Mouse (Mus musculus) kidney, embryonic 14.5 days (tissue): Measurements from ENCODE around the gene Ntmt1. TPM values are rescaled to one million over a fixed set of nuclear protein-coding genes. Genes with fewer than 3 reads are reported as not detected.
A peak's percentile ranks its signal among the peaks of the same experiment; 100 is the strongest.

Experiments used
- ATAC-seq: fragments of 200-750 bp; cut with Nextera tagmentation; 2 replicates; pipeline ENCODE4 v1.8.0; 2017; ENCODE audit warnings: moderate number of reproducible peaks, mild to moderate bottlenecking, moderate TSS enrichment, moderate library complexity; ENCODE audit not compliant: low FRiP score, low TSS enrichment
- H3K27ac ChIP-seq: fragments of 300-500 bp; sonication (generic); 2 replicates; pipeline ENCODE4 v1.5.1; 2014; ENCODE audit warnings: low read depth, mild to moderate bottlenecking, low read length, moderate library complexity, mixed read lengths
- H3K27me3 ChIP-seq: fragments of 300-500 bp; sonication (generic); 2 replicates; pipeline ENCODE4 v1.6.1; 2014; ENCODE audit warnings: mild to moderate bottlenecking, low read length; ENCODE audit not compliant: control insufficient read depth, insufficient read depth
- H3K36me3 ChIP-seq: fragments of 300-500 bp; sonication (generic); 2 replicates; pipeline ENCODE4 v1.6.1; 2014; ENCODE audit warnings: low read length, mixed read lengths; ENCODE audit not compliant: control insufficient read depth, insufficient read depth
- H3K4me1 ChIP-seq: fragments of 300-500 bp; sonication (generic); 2 replicates; pipeline ENCODE4 v1.6.1; 2014; ENCODE audit warnings: low read length, mixed read lengths; ENCODE audit not compliant: control insufficient read depth, insufficient read depth
- H3K4me2 ChIP-seq: fragments of 300-500 bp; sonication (generic); replicated peaks from 2 replicates; pipeline ENCODE4 v1.6.1; 2014; ENCODE audit warnings: low read depth, mild to moderate bottlenecking, low read length
- H3K4me3 ChIP-seq: fragments of 300-500 bp; sonication (generic); 2 replicates; pipeline ENCODE4 v1.5.1; 2014; ENCODE audit warnings: mild to moderate bottlenecking, low read length
- H3K9ac ChIP-seq: fragments of 300-500 bp; sonication (generic); 2 replicates; pipeline ENCODE4 v1.6.1; 2014; ENCODE audit warnings: low read depth, mild to moderate bottlenecking, low read length, moderate library complexity
- H3K9me3 ChIP-seq: fragments of 300-500 bp; sonication (generic); 2 replicates; pipeline ENCODE4 v1.6.1; 2016; ENCODE audit warnings: low read length; ENCODE audit not compliant: control insufficient read depth
- WGBS: fragments of 180-500 bp; shearing (Covaris S2); extraction: QIAGEN DNeasy Blood & Tissue Kit; methylation state at CpG from one replicate; pipeline ENCODE4 v1.1.7; 2014; 5-methylcytosine and 5-hydroxymethylcytosine counted together
- polyA plus RNA-seq: library from polyadenylated mRNA; unstranded; fragments of >200 nt; fragmentation: Nextera tagmentation; extraction: Ambion mirVana; gene quantifications from 2 replicates; pipeline ENCODE4 v1.2.1, GENCODE M21; 2014

The Ntmt1 gene
- polyA plus RNA-seq, 1 experiment from 2014 or later = 95.6 TPM

DNA sequence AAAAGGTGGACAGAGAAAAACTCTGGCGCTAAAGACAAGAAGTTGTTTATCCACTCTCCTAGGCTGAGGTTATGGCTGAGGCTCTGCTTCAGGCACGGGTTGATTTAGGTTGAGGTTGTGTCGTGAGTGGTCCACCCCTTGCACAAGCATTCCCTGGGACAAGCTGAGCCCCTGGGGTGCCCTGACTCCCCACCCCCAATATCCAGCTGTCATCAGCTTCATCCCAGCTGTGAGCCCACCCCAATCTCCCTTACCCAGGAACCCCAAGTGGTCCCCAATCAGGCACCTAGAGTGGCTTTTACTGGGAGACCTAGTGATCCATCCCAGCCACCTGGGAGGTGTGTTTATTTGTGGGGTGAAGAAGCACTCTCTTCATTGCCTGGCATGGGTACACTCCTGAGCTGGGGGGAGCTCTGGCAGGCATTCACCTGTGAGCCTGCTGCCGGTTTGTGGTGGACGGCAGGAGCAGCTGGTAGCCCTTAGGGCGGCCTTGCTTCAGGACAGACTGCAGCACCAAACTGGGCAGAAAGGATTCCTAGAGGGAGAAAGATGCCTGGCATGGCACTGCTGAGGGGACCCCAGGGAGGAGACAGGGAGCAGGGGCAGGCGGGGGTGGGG lies 12.2 kb upstream of the Ntmt1 start:
- ATAC-seq = no peak
- 65% methylated on average over 6 of the region's 7 CpGs for WGBS

DNA sequence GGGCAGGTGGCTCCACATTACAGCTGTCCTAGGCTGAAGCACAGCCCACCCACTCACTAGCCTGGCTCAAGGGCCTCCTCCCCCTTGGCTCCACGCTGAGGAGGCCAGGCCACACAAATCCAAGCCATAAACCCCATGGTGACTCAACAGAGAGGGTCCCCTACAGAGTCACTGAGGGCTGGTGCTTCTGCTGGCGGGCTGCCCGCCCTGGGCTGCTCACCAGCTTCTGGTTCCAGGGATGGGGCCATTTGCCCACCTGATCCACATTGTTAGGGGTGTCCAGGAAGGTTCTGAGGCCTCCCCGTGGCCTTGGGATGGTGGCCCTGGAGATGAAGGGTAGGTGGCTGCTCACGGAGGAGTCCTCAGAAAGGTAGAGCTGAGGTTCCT lies 11.7 kb upstream of the Ntmt1 start:
- no peaks in the 10 kb centered on the region for H3K9me3 ChIP-seq
- ATAC-seq = no peak
- H3K27ac ChIP-seq = peak overlapping the region; percentile 14; the same call in 1 of the 2 replicates
- H3K36me3 ChIP-seq = no peaks in the 10 kb centered on the region
- peaks cover 22% of the 10 kb centered on the region for H3K4me1 ChIP-seq
- H3K9ac ChIP-seq = 0 out of 2 replicates have a peak overlapping the region, but pooled peaks have one; percentile 3
- H3K4me2 ChIP-seq = peak overlapping the region; percentile 34; the same call in 1 of the 2 replicates
- no peaks in the 10 kb centered on the region for H3K27me3 ChIP-seq
- 0 out of 2 replicates have a peak overlapping the region, but pooled peaks have one; percentile 16 for H3K4me3 ChIP-seq
- WGBS = 68% methylated on average over 5 of the region's 5 CpGs

More for the DNA sequence above, 12.2 kb upstream of the Ntmt1 start:
- Histone ChIP-seq H3K4me1 (peaks cover 20% of the 10 kb centered on the region), H3K36me3 (no peaks in the 10 kb centered on the region), H3K27ac (peak overlapping the region; percentile 6; the same call in 1 of the 2 replicates), H3K9ac (0 out of 2 replicates have a peak overlapping the region, but pooled peaks have one; percentile 3), H3K4me2 (peak overlapping the region; percentile 45), H3K4me3 (no peak overlapping the region), H3K27me3 (no peaks in the 10 kb centered on the region), H3K9me3 (no peaks in the 10 kb centered on the region)

DNA sequence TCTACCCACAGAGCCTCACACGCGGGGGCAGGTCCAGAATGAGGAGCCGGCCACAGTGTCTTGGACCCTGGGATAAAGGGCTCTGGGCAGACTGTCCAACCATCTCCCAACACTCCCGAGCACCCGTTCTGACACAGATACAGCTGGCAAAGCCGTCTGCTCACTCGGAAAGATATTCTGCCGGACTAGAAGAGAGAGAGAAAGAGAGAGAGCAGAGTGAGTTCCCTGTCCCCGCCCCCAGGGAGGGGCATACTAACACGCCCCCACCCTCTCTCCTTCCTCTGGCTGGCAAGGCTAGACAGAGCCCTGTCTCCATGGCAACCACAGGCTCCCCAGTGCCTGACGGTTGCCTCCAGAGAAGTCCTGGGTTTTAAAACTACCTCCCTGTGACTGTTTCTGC lies 11.2 kb upstream of the Ntmt1 start:
- Histone ChIP-seq H3K27me3 (no peaks in the 10 kb centered on the region), H3K27ac (peak overlapping the region; percentile 14; the same call in 1 of the 2 replicates), H3K9me3 (no peaks in the 10 kb centered on the region), H3K4me1 (peaks cover 26% of the 10 kb centered on the region), H3K9ac (0 out of 2 replicates have a peak overlapping the region, but pooled peaks have one; percentile 3), H3K4me3 (peak overlapping the region; percentile 16; the same call in 1 of the 2 replicates), H3K36me3 (no peaks in the 10 kb centered on the region), H3K4me2 (peak overlapping the region; percentile 34)
- WGBS = 5% methylated on average over 11 of the region's 11 CpGs
- peak; percentile 44; the same call in 1 of the 2 replicates for ATAC-seq

DNA sequence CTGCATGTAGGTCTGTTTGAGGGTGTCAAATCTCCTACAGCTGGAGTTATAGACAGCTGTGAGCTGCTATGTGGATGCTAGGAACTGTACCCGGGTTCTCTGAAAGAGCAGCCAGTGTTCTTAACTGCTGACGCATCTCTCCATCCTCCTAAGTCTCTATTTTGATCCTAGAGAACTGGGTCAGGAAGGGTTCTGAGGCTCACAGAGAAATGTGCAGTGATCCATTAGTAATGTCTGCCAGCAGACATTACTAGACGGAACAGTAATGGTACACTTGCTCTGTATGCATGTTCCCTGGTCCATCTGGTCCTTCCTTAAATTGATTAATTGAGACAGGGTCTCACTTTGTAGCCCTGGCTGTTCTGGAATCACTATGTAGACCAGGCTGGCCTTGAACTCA lies 8.2 kb upstream of the Ntmt1 start:
- no peak for ATAC-seq

DNA sequence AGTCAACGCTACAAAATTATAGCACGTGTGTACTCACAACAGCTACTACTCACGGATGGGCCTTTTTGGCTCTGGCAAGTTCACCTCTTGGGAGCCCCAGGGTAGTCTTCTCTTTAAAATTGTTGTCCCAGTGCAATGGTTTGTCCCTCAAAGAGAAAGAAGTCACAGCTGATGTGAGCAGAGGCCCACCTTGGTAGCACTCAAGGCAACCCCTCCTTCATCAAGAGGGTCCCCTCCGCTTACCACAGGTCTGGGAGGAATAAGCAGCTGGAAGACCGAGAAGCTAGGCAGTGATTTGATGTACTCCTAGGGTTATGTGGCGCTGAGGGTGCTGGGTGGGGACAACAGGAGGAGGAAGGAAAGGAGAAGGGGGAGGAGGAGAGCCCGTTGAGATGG lies 7.0 kb upstream of the Ntmt1 start:
- peak overlapping the region; percentile 96 for H3K4me2 ChIP-seq
- peaks cover 27% of the 10 kb centered on the region for H3K4me1 ChIP-seq
- no peak overlapping the region for H3K27ac ChIP-seq
- H3K27me3 ChIP-seq = no peaks in the 10 kb centered on the region
- WGBS = 23% methylated on average over 7 of the region's 7 CpGs
- no peak for ATAC-seq
- no peaks in the 10 kb centered on the region for H3K36me3 ChIP-seq
- peak overlapping the region; percentile 52 for H3K4me3 ChIP-seq
- peak overlapping the region; percentile 68; the same call in 1 of the 2 replicates for H3K9ac ChIP-seq
- no peaks in the 10 kb centered on the region for H3K9me3 ChIP-seq

More for the DNA sequence above, 8.2 kb upstream of the Ntmt1 start:
- Histone ChIP-seq H3K36me3 (no peaks in the 10 kb centered on the region), H3K4me2 (no peak overlapping the region), H3K4me3 (no peak overlapping the region), H3K9ac (no peak overlapping the region), H3K4me1 (peaks cover 33% of the 10 kb centered on the region), H3K27ac (no peak overlapping the region), H3K9me3 (no peaks in the 10 kb centered on the region), H3K27me3 (no peaks in the 10 kb centered on the region)
- 91% methylated on average over 3 of the region's 3 CpGs for WGBS

DNA sequence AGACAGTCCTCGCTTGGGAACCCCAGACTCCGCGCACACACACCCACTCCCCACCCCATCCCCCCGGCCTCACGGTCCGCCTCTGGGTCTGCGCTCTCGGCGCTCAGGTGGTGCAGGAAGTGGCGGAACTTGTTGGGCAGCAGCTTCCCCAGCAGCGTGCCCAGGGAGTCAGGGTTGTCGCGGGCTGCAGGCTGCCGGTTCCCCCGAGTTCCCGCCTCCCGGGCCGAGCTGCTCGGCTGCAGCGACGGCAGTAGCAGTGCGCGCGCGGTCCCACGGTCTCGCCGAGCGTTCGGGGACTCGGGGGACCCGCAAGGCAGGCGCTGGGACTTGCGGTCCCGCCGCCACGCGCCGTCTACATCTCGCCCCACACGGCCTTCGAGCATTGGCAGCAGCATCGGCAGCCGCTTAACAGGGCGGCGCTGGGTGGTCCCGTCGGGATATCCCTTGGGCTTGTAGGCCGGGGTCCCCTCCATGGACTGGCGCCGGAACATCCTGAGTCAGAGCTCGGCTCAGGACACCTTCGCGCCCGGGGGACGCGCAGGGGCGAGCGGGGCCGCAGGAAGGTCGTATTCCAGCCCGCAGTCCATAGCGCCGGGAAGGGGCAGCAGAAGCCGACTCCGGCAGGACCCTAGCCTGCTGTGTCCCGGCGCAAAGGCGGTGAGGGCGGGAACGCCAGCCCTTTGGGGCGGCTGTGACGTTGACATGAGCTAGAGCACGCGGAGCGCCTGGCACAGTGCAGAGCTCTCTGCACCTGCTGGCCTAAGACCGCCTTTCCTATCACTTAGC lies 6.4 kb upstream of the Ntmt1 start:
- Histone ChIP-seq H3K36me3 (no peaks in the 10 kb centered on the region), H3K9me3 (no peaks in the 10 kb centered on the region), H3K9ac (peak overlapping the region; percentile 68), H3K27me3 (no peaks in the 10 kb centered on the region), H3K4me1 (peaks cover 24% of the 10 kb centered on the region), H3K4me2 (peak overlapping the region; percentile 96), H3K27ac (0 out of 2 replicates have a peak overlapping the region, but pooled peaks have one; percentile 2), H3K4me3 (peak overlapping the region; percentile 52)
- WGBS = under 1% methylated on average over 76 of the region's 77 CpGs
- ATAC-seq = peak; percentile 62

DNA sequence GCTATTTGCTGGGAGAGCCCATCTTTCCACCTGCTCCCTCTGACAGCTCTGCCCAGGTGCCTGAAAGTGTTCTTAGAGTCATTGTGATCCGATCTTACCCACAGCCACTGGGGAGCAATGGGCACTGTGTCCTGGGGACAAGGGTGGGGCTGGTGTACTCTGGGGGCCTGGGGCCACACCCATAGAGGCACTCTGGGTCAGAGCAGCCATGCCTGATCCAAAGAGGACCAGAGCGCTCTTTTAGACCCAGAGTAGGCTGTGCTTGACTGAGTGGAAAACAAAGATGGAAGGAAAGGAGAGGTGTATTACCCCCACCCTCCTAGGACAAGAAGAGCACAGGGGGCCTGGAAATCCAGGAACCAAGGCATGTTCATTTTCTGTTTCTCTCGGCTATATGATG lies 4.0 kb upstream of the Ntmt1 start, which contains the start of gene 1700001O22Rik:
Gene 1700001O22Rik (minus strand): TSS at position 58 of the 400 bp plus-strand sequence.
- Histone ChIP-seq H3K4me1 (peaks cover 18% of the 10 kb centered on the region; the same call in 1 of the 2 replicates), H3K4me3 (no peak within 1 kb of the TSS), H3K9me3 (no peaks in the 10 kb centered on the region), H3K27ac (no peak within 1 kb of the TSS), H3K4me2 (no peak within 1 kb of the TSS), H3K36me3 (no peaks in the 10 kb centered on the region), H3K27me3 (no peaks in the 10 kb centered on the region), H3K9ac (no peak within 1 kb of the TSS)
- WGBS = 80% methylated on average over 3 of the region's 3 CpGs
- no peak for ATAC-seq

DNA sequence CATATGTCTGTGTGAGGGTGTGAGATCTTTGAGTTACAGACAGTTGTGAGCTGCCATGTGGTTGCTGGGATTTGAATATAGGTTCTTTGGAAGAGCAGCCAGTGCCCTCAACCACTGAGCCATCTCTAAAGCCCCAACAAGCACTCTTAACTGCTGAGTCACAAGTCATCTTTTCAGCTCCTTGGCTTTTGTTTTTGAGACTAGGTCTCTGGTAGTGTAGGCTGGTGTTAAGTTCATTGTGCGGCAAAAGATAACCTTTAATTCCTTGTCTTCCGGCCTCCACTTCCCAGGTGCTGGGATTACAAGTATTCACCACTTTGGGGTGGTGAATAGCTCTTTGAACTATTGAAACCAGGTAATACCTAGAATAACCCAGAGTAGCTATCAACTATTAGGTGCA lies 1.6 kb upstream of the Ntmt1 start:
- Histone ChIP-seq H3K36me3 (peaks cover 4% of the 10 kb centered on the region; the same call in 1 of the 2 replicates), H3K9me3 (no peaks in the 10 kb centered on the region), H3K27me3 (no peaks in the 10 kb centered on the region), H3K27ac (no peak overlapping the region), H3K4me2 (no peak overlapping the region), H3K4me3 (no peak overlapping the region), H3K9ac (no peak overlapping the region), H3K4me1 (peaks cover 16% of the 10 kb centered on the region; the same call in 1 of the 2 replicates)
- no peak for ATAC-seq
- 97% methylated on average over 2 of the region's 2 CpGs for WGBS
